Mouse (Mus musculus) regulatory T cell (primary cell): ENCODE data around the gene Avpi1.

Source experiments
- in situ Hi-C: fragments of 300-600 bp; cut with MboI, MseI; formaldehyde crosslinking; loops from one replicate; pipeline ENCODE4 v1.15.1; 2025; ENCODE audit warnings: high pct_unique_total_duplicates

Avpi1 gene

GRCm38 (mm10) chr19:42144541-42145167 is 15.8 kb upstream of the Avpi1 start:
- in situ Hi-C loops: no loop called here

GRCm38 (mm10) chr19:42144067-42144466 is 15.2 kb upstream of the Avpi1 start:
- in situ Hi-C loops: no loop called here

GRCm38 (mm10) chr19:42142757-42143156 is 13.9 kb upstream of the Avpi1 start:
- in situ Hi-C loops: no loop called here

- in situ Hi-C loops: no loop called here
These were observed 13.1 kb upstream of the Avpi1 start for GRCm38 (mm10) chr19:42141998-42142397.

- in situ Hi-C loops: no loop called here
These were observed 11.1 kb upstream of the Avpi1 start for GRCm38 (mm10) chr19:42139724-42140517.

GRCm38 (mm10) chr19:42138517-42139285 is 9.8 kb upstream of the Avpi1 start:
- in situ Hi-C loops: no loop called here

GRCm38 (mm10) chr19:42137167-42137672 is 8.4 kb upstream of the Avpi1 start:
- in situ Hi-C loops: no loop called here

GRCm38 (mm10) chr19:42136126-42136525 is 7.3 kb upstream of the Avpi1 start:
- in situ Hi-C loops: no loop called here

GRCm38 (mm10) chr19:42135070-42135469 is 6.2 kb upstream of the Avpi1 start:
- in situ Hi-C loops: no loop called here

GRCm38 (mm10) chr19:42131101-42131500 is 2.2 kb upstream of the Avpi1 start:
- in situ Hi-C loops: no loop called here

- in situ Hi-C loops: no loop called here
These were observed 1.4 kb upstream of the Avpi1 start for GRCm38 (mm10) chr19:42130294-42130606.

- in situ Hi-C loops: no loop called here
These were observed 842 bp upstream of the Avpi1 start for GRCm38 (mm10) chr19:42129509-42130293.

GRCm38 (mm10) chr19:42128052-42128740 is 663 bp downstream of the Avpi1 start:
- in situ Hi-C loops: no loop called here

- in situ Hi-C loops: no loop called here
These were observed 1.8 kb downstream of the Avpi1 start for GRCm38 (mm10) chr19:42127024-42127423.

- in situ Hi-C loops: no loop called here
These were observed 2.6 kb downstream of the Avpi1 start for GRCm38 (mm10) chr19:42126219-42126605.

- in situ Hi-C loops: no loop called here
These were observed 3.2 kb downstream of the Avpi1 start for GRCm38 (mm10) chr19:42125501-42126218.

GRCm38 (mm10) chr19:42124684-42125083 is 4.2 kb downstream of the Avpi1 start:
- in situ Hi-C loops: no loop called here

- in situ Hi-C loops: no loop called here
These were observed 8.4 kb downstream of the Avpi1 start for GRCm38 (mm10) chr19:42120451-42120850.

- in situ Hi-C loops: no loop called here
These were observed 10.3 kb downstream of the Avpi1 start for GRCm38 (mm10) chr19:42118596-42118995.

- in situ Hi-C loops: no loop called here
These were observed 10.7 kb downstream of the Avpi1 start for GRCm38 (mm10) chr19:42118142-42118541.
